In the genomic region with DNA sequence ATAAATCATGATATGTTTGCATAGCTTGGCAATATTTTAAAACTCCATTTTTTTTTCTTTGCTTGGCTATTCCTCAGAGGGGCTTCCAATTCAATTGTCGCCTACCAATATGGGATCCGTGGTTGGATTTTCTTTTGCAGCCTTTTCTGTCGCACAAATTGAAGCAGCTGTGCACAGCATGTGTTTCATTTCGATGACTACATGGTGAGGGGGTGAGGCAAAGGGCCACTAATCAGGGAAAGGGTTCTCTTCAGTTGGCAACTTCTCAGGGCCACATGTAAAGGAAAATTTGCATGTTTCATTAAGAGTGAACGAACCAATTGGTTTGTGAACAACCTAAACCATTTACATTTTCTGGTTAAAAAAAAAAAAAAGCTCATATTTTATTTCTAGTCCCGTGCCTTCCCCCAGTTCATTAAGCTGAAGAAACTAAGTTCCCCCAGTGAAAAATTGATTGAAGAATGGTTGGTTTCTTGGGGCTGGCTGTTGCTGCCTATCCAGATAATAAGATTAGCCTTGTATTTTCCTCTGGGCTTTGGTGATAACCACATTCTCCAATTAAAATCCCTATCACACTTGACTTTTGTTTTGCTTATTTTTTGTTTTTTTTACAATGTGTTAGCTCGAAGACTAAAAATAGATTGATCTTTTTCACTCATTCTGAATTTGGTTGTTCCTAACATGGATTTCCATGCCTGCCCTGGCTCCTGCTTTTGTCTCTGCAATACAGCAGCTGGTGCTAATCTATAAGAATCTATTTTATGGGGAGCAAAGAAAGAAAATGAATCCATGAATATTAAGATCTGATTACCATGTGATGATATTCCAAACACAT, we compare ENCODE assay signal across 24 mouse cellular contexts. TPM values are rescaled to one million over a fixed set of nuclear protein-coding genes. Genes with fewer than 3 reads are reported as not detected.
DNase-seq lines count a peak whose midpoint lies in the region; ATAC-seq and TF ChIP-seq lines count a peak whose summit lies in the region.
"Had no signal": no experiment of that assay in that cellular context is flagged by ENCODE, and none has a peak within 500 bp of the region (broad histone marks: within the 10 kb centered on the region; RNA-seq: fewer than 3 reads in every experiment).

No protein-coding gene starts in this region.

- H3K27ac ChIP-seq in forebrain, embryonic 13.5 days = peak overlapping the region; percentile 57
- no peak overlapping the region for H3K27ac ChIP-seq in forebrain, embryonic 16.5 days (ENCODE audit: low read length)
- H3K27ac ChIP-seq in left cerebral cortex, adult 2 months = no peak overlapping the region
- H3K27ac ChIP-seq in hindbrain, embryonic 14.5 days = peak overlapping the region; percentile 44
- H3K27ac ChIP-seq in neural tube, embryonic 13.5 days (replicated peaks) = peak overlapping the region; percentile 73
- no peak overlapping the region for H3K27ac ChIP-seq in gastrocnemius, adult 2 months
- H3K27ac ChIP-seq: embryonic facial prominence, embryonic 10.5 days; stomach, postnatal 0 days had no signal

- no peaks in the 10 kb centered on the region for H3K27me3 ChIP-seq in forebrain, embryonic 13.5 days
- H3K27me3 ChIP-seq in forebrain, embryonic 16.5 days (replicated peaks; ENCODE audit: control insufficient read depth, insufficient read depth, low read length) = no peaks in the 10 kb centered on the region
- no peaks in the 10 kb centered on the region for H3K27me3 ChIP-seq in hindbrain, embryonic 14.5 days (ENCODE audit: control insufficient read depth, insufficient read depth, low read length)
- H3K27me3 ChIP-seq in neural tube, embryonic 13.5 days = no peaks in the 10 kb centered on the region
- H3K27me3 ChIP-seq: CH12.LX; heart, embryonic 12.5 days had no signal

- H3K4me1 ChIP-seq in forebrain, embryonic 13.5 days = peaks cover 16% of the 10 kb centered on the region
- H3K4me1 ChIP-seq in forebrain, embryonic 16.5 days (replicated peaks; ENCODE audit: control insufficient read depth, insufficient read depth, low read length) = peaks cover 10% of the 10 kb centered on the region
- H3K4me1 ChIP-seq in hindbrain, embryonic 14.5 days (replicated peaks; ENCODE audit: control insufficient read depth, insufficient read depth, low read length) = peaks cover 14% of the 10 kb centered on the region
- peaks cover 60% of the 10 kb centered on the region for H3K4me1 ChIP-seq in neural tube, embryonic 13.5 days (replicated peaks)
- H3K4me1 ChIP-seq: embryonic facial prominence, embryonic 10.5 days; heart, embryonic 12.5 days had no signal

- WGBS in forebrain, embryonic 13.5 days = 19% methylated on average over 7 of the region's 7 CpGs
- 13% methylated on average over 7 of the region's 7 CpGs for WGBS in forebrain, embryonic 16.5 days
- WGBS in hindbrain, embryonic 14.5 days = 19% methylated on average over 7 of the region's 7 CpGs
- 20% methylated on average over 7 of the region's 7 CpGs for WGBS in neural tube, embryonic 13.5 days

- no peak overlapping the region for H3K4me2 ChIP-seq in forebrain, embryonic 13.5 days
- no peak overlapping the region for H3K4me2 ChIP-seq in forebrain, embryonic 16.5 days (ENCODE audit: low read length)
- H3K4me2 ChIP-seq in hindbrain, embryonic 14.5 days (replicated peaks) = no peak overlapping the region
- no peak overlapping the region for H3K4me2 ChIP-seq in neural tube, embryonic 13.5 days
- H3K4me2 ChIP-seq: heart, embryonic 12.5 days had no signal

- H3K36me3 ChIP-seq in forebrain, embryonic 13.5 days (ENCODE audit: poor library complexity, severe bottlenecking) = no peaks in the 10 kb centered on the region
- no peaks in the 10 kb centered on the region for H3K36me3 ChIP-seq in forebrain, embryonic 16.5 days (ENCODE audit: control insufficient read depth, insufficient read depth)
- H3K36me3 ChIP-seq in hindbrain, embryonic 14.5 days (replicated peaks; ENCODE audit: control insufficient read depth, insufficient read depth) = 0 out of 2 replicates have a peak, but pooled peaks cover 3% of the 10 kb centered on the region
- H3K36me3 ChIP-seq in neural tube, embryonic 13.5 days = no peaks in the 10 kb centered on the region
- H3K36me3 ChIP-seq: embryonic facial prominence, embryonic 10.5 days; heart, embryonic 12.5 days had no signal

- no peak for TF ChIP-seq CTCF in left cerebral cortex, adult 2 months (IDR thresholded peaks at IDR 0.05)
- no peak for TF ChIP-seq CTCF in gastrocnemius, adult 2 months (IDR thresholded peaks at IDR 0.05)

- DNase-seq in left cerebral cortex, postnatal 4 days = peak; percentile 5
- DNase-seq in left cerebral cortex, adult 2 months (ENCODE audit: extremely low spot score in 1 of 2, low spot score in 2 of 2) = no peak
- no peak for DNase-seq in hindbrain, embryonic 14.5 days (ENCODE audit: low spot score)
- no peak for DNase-seq in adrenal gland, adult 2 months
- DNase-seq in gastrocnemius, adult 2 months = no peak
- DNase-seq: adrenal gland, postnatal 36 days; cerebellum, adult 18-20 months; cerebellum, postnatal 25 days; heart, adult 11 months; kidney, postnatal 36 days; liver; liver, postnatal 0 days; lung, postnatal 10 days; right cerebral cortex, postnatal 4 days had no signal

- intact Hi-C loops in left cerebral cortex, postnatal 4 days (cut with DNase I) = no loop called here
- intact Hi-C loops in left cerebral cortex, adult 2 months (cut with DNase I) = no loop called here
- intact Hi-C loops in gastrocnemius, adult 2 months (cut with DNase I) = no loop called here

- ATAC-seq in forebrain, embryonic 13.5 days = no peak; the same call in 1 of the 2 replicates
- ATAC-seq in forebrain, embryonic 16.5 days = no peak
- peak; percentile 38; the same call in 1 of the 2 replicates for ATAC-seq in hindbrain, embryonic 14.5 days (ENCODE audit: low FRiP score)
- ATAC-seq in neural tube, embryonic 13.5 days (ENCODE audit: low read depth) = no peak
- ATAC-seq: liver, postnatal 0 days had no signal

- no peak overlapping the region for H3K9ac ChIP-seq in forebrain, embryonic 13.5 days
- no peak overlapping the region for H3K9ac ChIP-seq in forebrain, embryonic 16.5 days (replicated peaks; ENCODE audit: low read depth, low read length)
- H3K9ac ChIP-seq in hindbrain, embryonic 14.5 days = no peak overlapping the region
- no peak overlapping the region for H3K9ac ChIP-seq in neural tube, embryonic 13.5 days
- H3K9ac ChIP-seq: heart, embryonic 12.5 days; liver, postnatal 0 days had no signal

- H3K4me3 ChIP-seq in forebrain, embryonic 13.5 days = no peak overlapping the region
- no peak overlapping the region for H3K4me3 ChIP-seq in forebrain, embryonic 16.5 days (replicated peaks; ENCODE audit: low read length)
- no peak overlapping the region for H3K4me3 ChIP-seq in left cerebral cortex, adult 2 months
- no peak overlapping the region for H3K4me3 ChIP-seq in hindbrain, embryonic 14.5 days (replicated peaks; ENCODE audit: low read length)
- no peak overlapping the region for H3K4me3 ChIP-seq in neural tube, embryonic 13.5 days
- no peak overlapping the region for H3K4me3 ChIP-seq in gastrocnemius, adult 2 months
- H3K4me3 ChIP-seq: embryonic facial prominence, embryonic 10.5 days; heart, embryonic 12.5 days had no signal

- no peaks in the 10 kb centered on the region for H3K9me3 ChIP-seq in forebrain, embryonic 13.5 days (replicated peaks)
- H3K9me3 ChIP-seq in forebrain, embryonic 16.5 days (ENCODE audit: control insufficient read depth, low read length) = no peaks in the 10 kb centered on the region
- H3K9me3 ChIP-seq in hindbrain, embryonic 14.5 days (ENCODE audit: control insufficient read depth, low read length) = no peaks in the 10 kb centered on the region
- H3K9me3 ChIP-seq in neural tube, embryonic 13.5 days = no peaks in the 10 kb centered on the region
- H3K9me3 ChIP-seq: embryonic facial prominence, embryonic 10.5 days; heart, embryonic 12.5 days had no signal

RNA-seq across cellular contexts. Expression of a gene that starts 43.1 kb away (rescaled TPM):
- 30.2 and 32.9 TPM in 2 replicates for polyA plus RNA-seq in forebrain, embryonic 13.5 days (2015; fragmentation: Nextera tagmentation; extraction: Ambion mirVana)
- 59.8 and 60.2 TPM in 2 replicates for polyA plus RNA-seq in forebrain, embryonic 16.5 days (2015; fragmentation: Nextera tagmentation; extraction: Ambion mirVana)
- 10 to 100 TPM; 82.4 to 92.1 TPM for total RNA-seq in left cerebral cortex, postnatal 4 days (2021)
- 10 to 100 TPM in 1 of 2 experiments, 1 to 10 TPM in 1; 7.9 to 11.4 TPM for total RNA-seq in left cerebral cortex, adult 2 months (2021)
- polyA plus RNA-seq in hindbrain, embryonic 14.5 days (2014; fragmentation: Nextera tagmentation; extraction: Ambion mirVana) = 76.7 and 79.5 TPM in 2 replicates
- polyA plus RNA-seq in neural tube, embryonic 13.5 days (2015; fragmentation: Nextera tagmentation; extraction: Ambion mirVana) = 75.8 and 77.0 TPM in 2 replicates
- total RNA-seq in adrenal gland, adult 2 months (2021) = not detected
- not detected in 2 replicates for polyA plus RNA-seq in adrenal gland, adult 2 months (2012; rRNA removed)
- not detected for total RNA-seq in gastrocnemius, adult 2 months (2021)
- total RNA-seq: CH12.LX; gastrocnemius, adult 8-10 months; megakaryocyte progenitor cell, adult 5-6 weeks; MEL had no signal

Comparison
In these comparisons a context has a peak if more than half of its experiments do, and no peak if none do; other contexts are left out.
1. H3K27ac ChIP-seq: peak in forebrain, embryonic 13.5 days (single experiment), hindbrain, embryonic 14.5 days (single experiment) and neural tube, embryonic 13.5 days (single experiment); none in forebrain, embryonic 16.5 days (single experiment), left cerebral cortex, adult 2 months (single experiment) and gastrocnemius, adult 2 months (single experiment).
2. RNA of a gene that starts 43.1 kb away (polyA plus RNA-seq): 75.8 to 77.0 TPM in neural tube, embryonic 13.5 days, 76.7 to 79.5 TPM in hindbrain, embryonic 14.5 days, 59.8 to 60.2 TPM in forebrain, embryonic 16.5 days and 30.2 to 32.9 TPM in forebrain, embryonic 13.5 days; not detected in adrenal gland, adult 2 months; every median in the first group is over 10 times any median in the second.